ENCODE assay signal across 18 mouse cellular contexts in genomic region chr2:129212566-129212965, GRCm38 (mm10). TPM values are rescaled to one million over a fixed set of nuclear protein-coding genes. Genes with fewer than 3 reads are reported as not detected.
DNase-seq lines count a peak whose midpoint lies in the region; ATAC-seq and TF ChIP-seq lines count a peak whose summit lies in the region.
"Had no signal": no experiment of that assay in that cellular context is flagged by ENCODE, and none has a peak within 500 bp of the region (broad histone marks: within the 10 kb centered on the region; RNA-seq: fewer than 3 reads in every experiment).

No protein-coding gene starts in this region.

- TF ChIP-seq CTCF in embryonic fibroblast, embryonic 13.5 days (IDR thresholded peaks at IDR 0.05; ENCODE audit: borderline replicate concordance, insufficient read depth, low read length), result no peak

- DNase-seq in lung, adult 18-20 months, result peak; percentile 20 to 37
- DNase-seq in lung, postnatal 14 days, result no peak
- peak; percentile 72 to 86 for DNase-seq in kidney, postnatal 36 days
- DNase-seq in yolk sac, embryonic 10.5 days (ENCODE audit: low spot score), result peak; percentile 54
- DNase-seq in left cerebral cortex, postnatal 4 days, result no peak
- DNase-seq: adrenal gland, adult 8-10 months; cerebellum, adult 18-20 months; heart, postnatal 14 days; layer of hippocampus, adult 9-11 months; lung, postnatal 4 days; right cerebral cortex, postnatal 14 days had no signal

- H3K27ac ChIP-seq in embryonic fibroblast, embryonic 13.5 days (ENCODE audit: insufficient read depth, low read length), result peak overlapping the region; percentile 55; the same call in 1 of the 2 replicates
- H3K27ac ChIP-seq: heart, embryonic 10.5 days; hindbrain, embryonic 14.5 days; midbrain, embryonic 10.5 days; neural tube, embryonic 13.5 days had no signal

- intact Hi-C loops in left cerebral cortex, postnatal 4 days (cut with DNase I), result no loop called here

- no peak overlapping the region for H3K4me3 ChIP-seq in embryonic fibroblast, embryonic 13.5 days (ENCODE audit: insufficient read depth, low read length)
- H3K4me3 ChIP-seq: heart, embryonic 10.5 days; midbrain, embryonic 10.5 days; neural tube, embryonic 13.5 days had no signal

- H3K4me1 ChIP-seq in embryonic fibroblast, embryonic 13.5 days (ENCODE audit: control insufficient read depth, insufficient read depth, low read length), result peaks cover 10% of the 10 kb centered on the region
- H3K4me1 ChIP-seq: midbrain, embryonic 10.5 days; neural tube, embryonic 13.5 days had no signal

- no peak for ATAC-seq in granulocyte monocyte progenitor cell, adult 5-6 weeks (replicated peaks; ENCODE audit: poor library complexity, severe bottlenecking)
- ATAC-seq: intestine, postnatal 0 days had no signal

- no peak for TF ChIP-seq POLR2A in embryonic fibroblast, embryonic 13.5 days (IDR thresholded peaks at IDR 0.05; ENCODE audit: low read depth, low read length)

RNA-seq across cellular contexts. Expression of gene Slc20a1, which starts 14.0 kb away (rescaled TPM):
- polyA plus RNA-seq in embryonic fibroblast, embryonic 13.5 days (2011; ENCODE audit: insufficient read length, low read depth, missing spikeins), result 141 and 186 TPM in 2 replicates
- 34.8 and 35.3 TPM in 2 replicates for total RNA-seq in granulocyte monocyte progenitor cell, adult 5-6 weeks (2014; fragmentation: Nextera tagmentation)
- total RNA-seq in granulocyte monocyte progenitor cell, adult 5-6 weeks (2017), result 71.3 and 85.3 TPM in 2 replicates
- 100 to 1,000 TPM; 109 to 111 TPM for total RNA-seq in left cerebral cortex, postnatal 4 days (2021)

Comparison
In these comparisons a context has a peak if more than half of its experiments do, and no peak if none do; other contexts are left out.
1. DNase-seq: peak in lung, adult 18-20 months (2 of 2), kidney, postnatal 36 days (2 of 2) and yolk sac, embryonic 10.5 days (single experiment); none in lung, postnatal 14 days (single experiment) and left cerebral cortex, postnatal 4 days (single experiment).